In genomic region chr5:100032107-100032506, GRCm38 (mm10) we compare ENCODE assay signal across 12 mouse cellular contexts. TPM values are rescaled to one million over a fixed set of nuclear protein-coding genes. Genes with fewer than 3 reads are reported as not detected.
DNase-seq lines count a peak whose midpoint lies in the region; ATAC-seq and TF ChIP-seq lines count a peak whose summit lies in the region.
"Had no signal": no experiment of that assay in that cellular context is flagged by ENCODE, and none has a peak within 500 bp of the region (broad histone marks: within the 10 kb centered on the region; RNA-seq: fewer than 3 reads in every experiment).

No protein-coding gene starts in this region.

- DNase-seq in embryo, embryonic 11 days, result peak; percentile 32
- DNase-seq in embryo, embryonic 9.5 days (ENCODE audit: extremely low spot score), result no peak
- DNase-seq in layer of hippocampus, adult 2 months (ENCODE audit: low spot score in 2 of 2), result no peak
- DNase-seq in layer of hippocampus, postnatal 14 days (ENCODE audit: low spot score in 2 of 2), result no peak
- DNase-seq in G1E (ENCODE audit: low spot score), result no peak
- no peak for DNase-seq in liver, embryonic 13.5 days
- no peak for DNase-seq in adrenal gland, postnatal 36 days
- no peak for DNase-seq in layer of hippocampus, adult 9-10 months (ENCODE audit: low spot score)
- DNase-seq: heart, postnatal 36 days; kidney, postnatal 4 days had no signal

- H3K9ac ChIP-seq in liver, embryonic 13.5 days, result no peak overlapping the region
- H3K9ac ChIP-seq: limb, embryonic 12.5 days; stomach, embryonic 15.5 days had no signal

- peaks cover 19% of the 10 kb centered on the region for H3K4me1 ChIP-seq in G1E (ENCODE audit: insufficient read depth, low read depth, low read length)
- H3K4me1 ChIP-seq in liver, embryonic 13.5 days (replicated peaks), result peaks cover 25% of the 10 kb centered on the region

- ATAC-seq in G1E (ENCODE audit: extremely low read depth, insufficient number of reproducible peaks, low FRiP score, poor library complexity, severe bottlenecking), result peak; percentile 23; the same call in 1 of the 2 replicates
- peak; percentile 26; the same call in 1 of the 2 replicates for ATAC-seq in liver, embryonic 13.5 days (ENCODE audit: low read depth)

- no peak overlapping the region for H3K4me2 ChIP-seq in liver, embryonic 13.5 days
- H3K4me2 ChIP-seq: limb, embryonic 12.5 days; stomach, embryonic 15.5 days had no signal

- H3K9me3 ChIP-seq in G1E (replicated peaks), result no peaks in the 10 kb centered on the region
- H3K9me3 ChIP-seq in liver, embryonic 13.5 days (replicated peaks), result no peaks in the 10 kb centered on the region
- H3K9me3 ChIP-seq: limb, embryonic 12.5 days; stomach, embryonic 15.5 days had no signal

- TF ChIP-seq CTCF in layer of hippocampus, adult 2 months (conservative IDR thresholded peaks at IDR 0.05), result peak; percentile 22; the same call in 1 of the 2 replicates
- TF ChIP-seq CTCF in G1E (IDR thresholded peaks at IDR 0.05; ENCODE audit: low read depth, low read length), result no peak

- H3K36me3 ChIP-seq in G1E (replicated peaks), result peaks cover 55% of the 10 kb centered on the region
- H3K36me3 ChIP-seq in liver, embryonic 13.5 days, result peaks cover 57% of the 10 kb centered on the region

- no peak overlapping the region for H3K4me3 ChIP-seq in layer of hippocampus, adult 2 months
- H3K4me3 ChIP-seq in G1E (ENCODE audit: low read depth, low read length), result no peak overlapping the region
- H3K4me3 ChIP-seq in liver, embryonic 13.5 days (replicated peaks), result no peak overlapping the region
- H3K4me3 ChIP-seq: limb, embryonic 12.5 days; stomach, embryonic 15.5 days had no signal

- H3K27me3 ChIP-seq in G1E (ENCODE audit: insufficient read depth, low read length), result no peaks in the 10 kb centered on the region
- no peaks in the 10 kb centered on the region for H3K27me3 ChIP-seq in liver, embryonic 13.5 days
- H3K27me3 ChIP-seq: limb, embryonic 12.5 days; stomach, embryonic 15.5 days had no signal

- WGBS in liver, embryonic 13.5 days (ENCODE audit: insufficient replicate concordance), result 81% methylated on average over 2 of the region's 2 CpGs

- no peak overlapping the region for H3K27ac ChIP-seq in layer of hippocampus, adult 2 months
- H3K27ac ChIP-seq in liver, embryonic 13.5 days, result no peak overlapping the region
- H3K27ac ChIP-seq: limb, embryonic 12.5 days; stomach, embryonic 15.5 days had no signal

RNA-seq across cellular contexts. Expression of gene Hnrnpdl, which starts 7.4 kb away (rescaled TPM):
- 100 to 1,000 TPM; 203 to 216 TPM for total RNA-seq in layer of hippocampus, adult 2 months (2021)
- 100 to 1,000 TPM; 160 to 187 TPM for total RNA-seq in layer of hippocampus, postnatal 14 days (2021)
- total RNA-seq in G1E (2014; fragmentation: Nextera tagmentation), result 150 and 157 TPM in 2 replicates
- 291 and 340 TPM in 2 replicates for total RNA-seq in G1E (2017)
- 157 and 164 TPM in 2 replicates for polyA plus RNA-seq in G1E (2012)
- polyA plus RNA-seq in liver, embryonic 13.5 days (2015; fragmentation: Nextera tagmentation; extraction: Ambion mirVana), result 63.6 and 67.9 TPM in 2 replicates
- 100 to 1,000 TPM; 109 to 118 TPM for total RNA-seq in adrenal gland, postnatal 36 days (2021)

RNA-seq across cellular contexts. Expression of gene Enoph1, which starts 7.7 kb away (rescaled TPM):
- total RNA-seq in layer of hippocampus, adult 2 months (2021), result 10 to 100 TPM; 50.8 to 51.9 TPM
- total RNA-seq in layer of hippocampus, postnatal 14 days (2021), result 10 to 100 TPM; 50.2 to 52.1 TPM
- 41.7 and 46.9 TPM in 2 replicates for total RNA-seq in G1E (2014; fragmentation: Nextera tagmentation)
- total RNA-seq in G1E (2017), result 34.0 and 42.3 TPM in 2 replicates
- 48.5 and 52.4 TPM in 2 replicates for polyA plus RNA-seq in G1E (2012)
- polyA plus RNA-seq in liver, embryonic 13.5 days (2015; fragmentation: Nextera tagmentation; extraction: Ambion mirVana), result 25.8 and 29.3 TPM in 2 replicates
- total RNA-seq in adrenal gland, postnatal 36 days (2021), result 10 to 100 TPM; 33.2 to 36.6 TPM

RNA-seq across cellular contexts. Expression of gene 4930524J08Rik, which starts 53.2 kb away (rescaled TPM):
- total RNA-seq in layer of hippocampus, adult 2 months (2021), result 1 to 10 TPM; 1.4 to 2.2 TPM
- 1 to 10 TPM; 1.6 to 4.2 TPM for total RNA-seq in layer of hippocampus, postnatal 14 days (2021)
- total RNA-seq in G1E (2014; fragmentation: Nextera tagmentation) (not detected in 2 replicates), G1E (2017) (1.5 and 2.4 TPM in 2 replicates)
- 7.0 and 7.6 TPM in 2 replicates for polyA plus RNA-seq in G1E (2012)
- 0.46 and 0.59 TPM in 2 replicates for polyA plus RNA-seq in liver, embryonic 13.5 days (2015; fragmentation: Nextera tagmentation; extraction: Ambion mirVana)
- total RNA-seq in adrenal gland, postnatal 36 days (2021), result 1 to 10 TPM; 1.2 to 2.2 TPM

RNA-seq across cellular contexts. Expression of gene Hnrnpd, which starts 53.4 kb away (rescaled TPM):
- total RNA-seq in layer of hippocampus, adult 2 months (2021), result 100 to 1,000 TPM; 210 to 225 TPM
- 100 to 1,000 TPM; 215 to 229 TPM for total RNA-seq in layer of hippocampus, postnatal 14 days (2021)
- total RNA-seq in G1E (2014; fragmentation: Nextera tagmentation) (231 and 261 TPM in 2 replicates), G1E (2017) (56.5 and 75.0 TPM in 2 replicates)
- 434 and 614 TPM in 2 replicates for polyA plus RNA-seq in G1E (2012)
- 84.1 and 109 TPM in 2 replicates for polyA plus RNA-seq in liver, embryonic 13.5 days (2015; fragmentation: Nextera tagmentation; extraction: Ambion mirVana)
- 100 to 1,000 TPM; 131 to 138 TPM for total RNA-seq in adrenal gland, postnatal 36 days (2021)
